20 mouse cellular contexts compared by ENCODE assay signal in genomic region chr12:111499617-111500016, GRCm38 (mm10). TPM values are rescaled to one million over a fixed set of nuclear protein-coding genes. Genes with fewer than 3 reads are reported as not detected.
DNase-seq lines count a peak whose midpoint lies in the region; ATAC-seq lines count a peak whose summit lies in the region.
"Had no signal": no experiment of that assay in that cellular context is flagged by ENCODE, and none has a peak within 500 bp of the region (broad histone marks: within the 10 kb centered on the region; RNA-seq: fewer than 3 reads in every experiment).

No protein-coding gene starts in this region.

- no peak overlapping the region for H3K4me3 ChIP-seq in hindbrain, embryonic 13.5 days
- H3K4me3 ChIP-seq in hindbrain, embryonic 11.5 days (ENCODE audit: low read depth, low read length), result no peak overlapping the region
- H3K4me3 ChIP-seq in neural tube, embryonic 14.5 days (ENCODE audit: low read depth, low read length), result no peak overlapping the region
- no peak overlapping the region for H3K4me3 ChIP-seq in hindbrain, embryonic 14.5 days (replicated peaks; ENCODE audit: low read length)
- no peak overlapping the region for H3K4me3 ChIP-seq in neural tube, embryonic 15.5 days (replicated peaks)
- H3K4me3 ChIP-seq: embryonic facial prominence, embryonic 13.5 days; heart, adult 2 months; megakaryocyte, embryonic 14.5 days; stomach, embryonic 15.5 days had no signal

- WGBS in hindbrain, embryonic 13.5 days, result 32% methylated on average over 5 of the region's 5 CpGs
- WGBS in hindbrain, embryonic 11.5 days, result 47% methylated on average over 5 of the region's 5 CpGs
- WGBS in neural tube, embryonic 14.5 days, result 43% methylated on average over 5 of the region's 5 CpGs
- 40% methylated on average over 5 of the region's 5 CpGs for WGBS in hindbrain, embryonic 14.5 days
- WGBS in neural tube, embryonic 15.5 days, result 47% methylated on average over 5 of the region's 5 CpGs

- no peaks in the 10 kb centered on the region for H3K36me3 ChIP-seq in hindbrain, embryonic 13.5 days
- H3K36me3 ChIP-seq in hindbrain, embryonic 11.5 days (ENCODE audit: control insufficient read depth, insufficient read depth, low read length), result no peaks in the 10 kb centered on the region
- no peaks in the 10 kb centered on the region for H3K36me3 ChIP-seq in neural tube, embryonic 14.5 days (ENCODE audit: control insufficient read depth, insufficient read depth, low read length)
- no peaks in the 10 kb centered on the region for H3K36me3 ChIP-seq in hindbrain, embryonic 14.5 days (replicated peaks; ENCODE audit: control insufficient read depth, insufficient read depth)
- no peaks in the 10 kb centered on the region for H3K36me3 ChIP-seq in neural tube, embryonic 15.5 days
- H3K36me3 ChIP-seq: embryonic facial prominence, embryonic 13.5 days; stomach, embryonic 15.5 days had no signal

- H3K9me3 ChIP-seq in hindbrain, embryonic 13.5 days, result no peaks in the 10 kb centered on the region
- H3K9me3 ChIP-seq in hindbrain, embryonic 11.5 days (ENCODE audit: control insufficient read depth, low read length), result no peaks in the 10 kb centered on the region
- H3K9me3 ChIP-seq in neural tube, embryonic 14.5 days (ENCODE audit: control insufficient read depth, low read length), result no peaks in the 10 kb centered on the region
- H3K9me3 ChIP-seq in hindbrain, embryonic 14.5 days (ENCODE audit: control insufficient read depth, low read length), result no peaks in the 10 kb centered on the region
- H3K9me3 ChIP-seq in neural tube, embryonic 15.5 days (replicated peaks), result no peaks in the 10 kb centered on the region
- H3K9me3 ChIP-seq: stomach, embryonic 15.5 days had no signal

- no peak overlapping the region for H3K9ac ChIP-seq in hindbrain, embryonic 13.5 days
- no peak overlapping the region for H3K9ac ChIP-seq in hindbrain, embryonic 11.5 days (ENCODE audit: low read depth, low read length)
- H3K9ac ChIP-seq in neural tube, embryonic 14.5 days (replicated peaks; ENCODE audit: low read depth, low read length), result no peak overlapping the region
- H3K9ac ChIP-seq in hindbrain, embryonic 14.5 days, result no peak overlapping the region
- no peak overlapping the region for H3K9ac ChIP-seq in neural tube, embryonic 15.5 days (replicated peaks)
- H3K9ac ChIP-seq: embryonic facial prominence, embryonic 13.5 days; stomach, embryonic 15.5 days had no signal

- no peak for ATAC-seq in hindbrain, embryonic 13.5 days (ENCODE audit: low FRiP score)
- ATAC-seq in hindbrain, embryonic 11.5 days (ENCODE audit: low FRiP score), result no peak
- ATAC-seq in neural tube, embryonic 14.5 days (ENCODE audit: low read depth), result peak; percentile 17; the same call in 1 of the 2 replicates
- peak; percentile 35; the same call in 1 of the 2 replicates for ATAC-seq in hindbrain, embryonic 14.5 days (ENCODE audit: low FRiP score)
- ATAC-seq in neural tube, embryonic 15.5 days (ENCODE audit: low FRiP score), result peak; percentile 54; the same call in 1 of the 2 replicates

- H3K4me1 ChIP-seq in hindbrain, embryonic 13.5 days (replicated peaks), result peaks cover 11% of the 10 kb centered on the region
- H3K4me1 ChIP-seq in hindbrain, embryonic 11.5 days (replicated peaks; ENCODE audit: control insufficient read depth, insufficient read depth, low read length), result 0 out of 2 replicates have a peak, but pooled peaks cover 2% of the 10 kb centered on the region
- H3K4me1 ChIP-seq in neural tube, embryonic 14.5 days (ENCODE audit: control insufficient read depth, insufficient read depth, low read length), result no peaks in the 10 kb centered on the region
- H3K4me1 ChIP-seq in hindbrain, embryonic 14.5 days (replicated peaks; ENCODE audit: control insufficient read depth, insufficient read depth, low read length), result no peaks in the 10 kb centered on the region
- H3K4me1 ChIP-seq in neural tube, embryonic 15.5 days, result peaks cover 10% of the 10 kb centered on the region
- H3K4me1 ChIP-seq: embryonic facial prominence, embryonic 13.5 days; stomach, embryonic 15.5 days had no signal

- no peak overlapping the region for H3K4me2 ChIP-seq in hindbrain, embryonic 13.5 days
- H3K4me2 ChIP-seq in hindbrain, embryonic 11.5 days (replicated peaks; ENCODE audit: low read depth, low read length), result no peak overlapping the region
- no peak overlapping the region for H3K4me2 ChIP-seq in neural tube, embryonic 14.5 days (ENCODE audit: low read depth, low read length)
- H3K4me2 ChIP-seq in hindbrain, embryonic 14.5 days (replicated peaks), result no peak overlapping the region
- no peak overlapping the region for H3K4me2 ChIP-seq in neural tube, embryonic 15.5 days
- H3K4me2 ChIP-seq: embryonic facial prominence, embryonic 13.5 days; stomach, embryonic 15.5 days had no signal

- DNase-seq in hindbrain, embryonic 11.5 days (ENCODE audit: low spot score), result no peak
- no peak for DNase-seq in neural tube, embryonic 10.5 days (ENCODE audit: extremely low spot score, low spot score)
- no peak for DNase-seq in hindbrain, embryonic 14.5 days (ENCODE audit: low spot score)
- DNase-seq in thymus, postnatal 14 days, result no peak
- no peak for DNase-seq in right cerebral cortex, adult 2 months (ENCODE audit: low spot score in 2 of 2)
- DNase-seq: adrenal gland, adult 8-10 months; B cell, adult 2 months; cerebellum, adult 11 months; gastrocnemius, postnatal 10 days; heart, adult 2 months; kidney, adult 11 months; lung, adult 18-20 months; thymus, postnatal 25 days had no signal

- H3K27me3 ChIP-seq in hindbrain, embryonic 13.5 days, result 0 out of 2 replicates have a peak, but pooled peaks cover 7% of the 10 kb centered on the region
- no peaks in the 10 kb centered on the region for H3K27me3 ChIP-seq in hindbrain, embryonic 11.5 days (ENCODE audit: control insufficient read depth, insufficient read depth, low read length)
- no peaks in the 10 kb centered on the region for H3K27me3 ChIP-seq in neural tube, embryonic 14.5 days (ENCODE audit: control insufficient read depth, insufficient read depth, low read length)
- no peaks in the 10 kb centered on the region for H3K27me3 ChIP-seq in hindbrain, embryonic 14.5 days (ENCODE audit: control insufficient read depth, insufficient read depth, low read length)
- no peaks in the 10 kb centered on the region for H3K27me3 ChIP-seq in neural tube, embryonic 15.5 days (replicated peaks)
- H3K27me3 ChIP-seq: embryonic facial prominence, embryonic 13.5 days; stomach, embryonic 15.5 days had no signal

- H3K27ac ChIP-seq in hindbrain, embryonic 13.5 days, result peak overlapping the region; percentile 6; the same call in 1 of the 2 replicates
- H3K27ac ChIP-seq in hindbrain, embryonic 11.5 days (ENCODE audit: low read depth, low read length), result no peak overlapping the region
- no peak overlapping the region for H3K27ac ChIP-seq in neural tube, embryonic 14.5 days (ENCODE audit: low read depth, low read length)
- H3K27ac ChIP-seq in hindbrain, embryonic 14.5 days, result 0 out of 2 replicates have a peak overlapping the region, but pooled peaks have one; percentile 65
- no peak overlapping the region; the same call in 1 of the 2 replicates for H3K27ac ChIP-seq in neural tube, embryonic 15.5 days (replicated peaks)
- H3K27ac ChIP-seq: embryonic facial prominence, embryonic 13.5 days; heart, adult 2 months; stomach, embryonic 15.5 days had no signal

RNA-seq across cellular contexts. Expression of gene Gm266, which starts 14.0 kb away (rescaled TPM):
- polyA plus RNA-seq in hindbrain, embryonic 13.5 days (2015; fragmentation: Nextera tagmentation; extraction: Ambion mirVana), result 1.7 and 2.0 TPM in 2 replicates
- polyA plus RNA-seq in hindbrain, embryonic 11.5 days (2014; fragmentation: Nextera tagmentation; extraction: Ambion mirVana), result 8.9 and 10.1 TPM in 2 replicates
- 1.3 and 1.5 TPM in 2 replicates for polyA plus RNA-seq in neural tube, embryonic 14.5 days (2014; fragmentation: Nextera tagmentation; extraction: Ambion mirVana)
- 2.6 and 3.8 TPM in 2 replicates for polyA plus RNA-seq in hindbrain, embryonic 14.5 days (2014; fragmentation: Nextera tagmentation; extraction: Ambion mirVana)
- polyA plus RNA-seq in neural tube, embryonic 15.5 days (2015; fragmentation: Nextera tagmentation; extraction: Ambion mirVana), result 2.9 and 12.0 TPM in 2 replicates
- polyA plus RNA-seq: liver, adult 2 months had no signal

RNA-seq across cellular contexts. Expression of gene Eif5, which starts 38.2 kb away (rescaled TPM):
- 630 TPM in 2 replicates for polyA plus RNA-seq in hindbrain, embryonic 13.5 days (2015; fragmentation: Nextera tagmentation; extraction: Ambion mirVana)
- polyA plus RNA-seq in hindbrain, embryonic 11.5 days (2014; fragmentation: Nextera tagmentation; extraction: Ambion mirVana), result 695 and 707 TPM in 2 replicates
- polyA plus RNA-seq in neural tube, embryonic 14.5 days (2014; fragmentation: Nextera tagmentation; extraction: Ambion mirVana), result 518 and 558 TPM in 2 replicates
- 504 and 543 TPM in 2 replicates for polyA plus RNA-seq in hindbrain, embryonic 14.5 days (2014; fragmentation: Nextera tagmentation; extraction: Ambion mirVana)
- 547 and 548 TPM in 2 replicates for polyA plus RNA-seq in neural tube, embryonic 15.5 days (2015; fragmentation: Nextera tagmentation; extraction: Ambion mirVana)

RNA-seq across cellular contexts. Expression of gene Tnfaip2, which starts 57.3 kb away (rescaled TPM):
- polyA plus RNA-seq in hindbrain, embryonic 13.5 days (2015; fragmentation: Nextera tagmentation; extraction: Ambion mirVana), result 1.6 and 1.8 TPM in 2 replicates
- polyA plus RNA-seq in hindbrain, embryonic 11.5 days (2014; fragmentation: Nextera tagmentation; extraction: Ambion mirVana), result 1.9 and 2.0 TPM in 2 replicates
- 0.81 TPM in 1 of 2 replicates, not detected in the other for polyA plus RNA-seq in neural tube, embryonic 14.5 days (2014; fragmentation: Nextera tagmentation; extraction: Ambion mirVana)
- polyA plus RNA-seq in hindbrain, embryonic 14.5 days (2014; fragmentation: Nextera tagmentation; extraction: Ambion mirVana), result 0.42 and 0.79 TPM in 2 replicates
- 1.00 and 3.3 TPM in 2 replicates for polyA plus RNA-seq in neural tube, embryonic 15.5 days (2015; fragmentation: Nextera tagmentation; extraction: Ambion mirVana)

Comparison
In these comparisons a context has a peak if more than half of its experiments do, and no peak if none do; other contexts are left out.
1. ATAC-seq: peak in neural tube, embryonic 14.5 days (single experiment), hindbrain, embryonic 14.5 days (single experiment) and neural tube, embryonic 15.5 days (single experiment); none in hindbrain, embryonic 13.5 days (single experiment) and hindbrain, embryonic 11.5 days (single experiment).
2. H3K27ac ChIP-seq: peak in hindbrain, embryonic 13.5 days (single experiment) and hindbrain, embryonic 14.5 days (single experiment); none in hindbrain, embryonic 11.5 days (single experiment), neural tube, embryonic 14.5 days (single experiment) and neural tube, embryonic 15.5 days (single experiment).